Mouse (Mus musculus): ENCODE results near the gene Carnmt1. TPM values are rescaled to one million over a fixed set of nuclear protein-coding genes. Genes with fewer than 3 reads are reported as not detected.

The Carnmt1 gene
- polyA plus RNA-seq, 2 experiments = 17.2 to 46.5 TPM

- no peak overlapping the region for H3K4me3 ChIP-seq (replicated peaks; ENCODE audit: low read length)
- no peaks in the 10 kb centered on the region for H3K9me3 ChIP-seq (ENCODE audit: control insufficient read depth, low read length)
- ATAC-seq (ENCODE audit: low FRiP score, low read depth) (no peak), DNase-seq (ENCODE audit: low spot score) (no peak)
- no peak overlapping the region for H3K9ac ChIP-seq (ENCODE audit: low read depth, low read length, severe bottlenecking)
- no peak for TF ChIP-seq POLR2A (IDR thresholded peaks at IDR 0.05; ENCODE audit: borderline replicate concordance, extremely low read depth, insufficient read depth, insufficient read length)
- WGBS = 44% methylated on average over 9 of the region's 9 CpGs
- no peaks in the 10 kb centered on the region for H3K27me3 ChIP-seq (ENCODE audit: control insufficient read depth, insufficient read depth, low read length)
- no peaks in the 10 kb centered on the region for H3K4me1 ChIP-seq (ENCODE audit: control insufficient read depth, insufficient read depth, low read length)
- no peak overlapping the region for H3K27ac ChIP-seq (replicated peaks; ENCODE audit: low read depth, low read length)
- H3K4me2 ChIP-seq (replicated peaks; ENCODE audit: low read depth, low read length, severe bottlenecking) = no peak overlapping the region
- 0 out of 2 replicates have a peak, but pooled peaks cover 4% of the 10 kb centered on the region for H3K36me3 ChIP-seq (ENCODE audit: control insufficient read depth, insufficient read depth, low read length)
Measured at GRCm38 (mm10) chr19:18647775-18648557, 22.6 kb upstream of the Carnmt1 start.

- H3K9me3 ChIP-seq (ENCODE audit: control insufficient read depth, low read length) = no peaks in the 10 kb centered on the region
- DNase-seq (ENCODE audit: low spot score) (no peak), ATAC-seq (ENCODE audit: low FRiP score, low read depth) (no peak)
- no peak for TF ChIP-seq POLR2A (IDR thresholded peaks at IDR 0.05; ENCODE audit: borderline replicate concordance, extremely low read depth, insufficient read depth, insufficient read length)
- H3K4me3 ChIP-seq (replicated peaks; ENCODE audit: low read length) = no peak overlapping the region
- H3K9ac ChIP-seq (ENCODE audit: low read depth, low read length, severe bottlenecking) = no peak overlapping the region
- no peaks in the 10 kb centered on the region for H3K4me1 ChIP-seq (ENCODE audit: control insufficient read depth, insufficient read depth, low read length)
- no peaks in the 10 kb centered on the region for H3K27me3 ChIP-seq (ENCODE audit: control insufficient read depth, insufficient read depth, low read length)
- no peak overlapping the region for H3K27ac ChIP-seq (replicated peaks; ENCODE audit: low read depth, low read length)
- 0 out of 2 replicates have a peak, but pooled peaks cover 4% of the 10 kb centered on the region for H3K36me3 ChIP-seq (ENCODE audit: control insufficient read depth, insufficient read depth, low read length)
- no peak overlapping the region for H3K4me2 ChIP-seq (replicated peaks; ENCODE audit: low read depth, low read length, severe bottlenecking)
- WGBS = 48% methylated on average over 6 of the region's 6 CpGs
Measured at GRCm38 (mm10) chr19:18648558-18648945, 22.0 kb upstream of the Carnmt1 start.

GRCm38 (mm10) chr19:18649955-18650354, 20.6 kb upstream of the Carnmt1 start:
- ATAC-seq (ENCODE audit: low FRiP score, low read depth) (no peak), DNase-seq (ENCODE audit: low spot score) (no peak)
- WGBS = 82% methylated on average over 4 of the region's 4 CpGs
- Histone ChIP-seq H3K4me3 (replicated peaks; ENCODE audit: low read length) (no peak overlapping the region), H3K9me3 (ENCODE audit: control insufficient read depth, low read length) (no peaks in the 10 kb centered on the region), H3K27me3 (ENCODE audit: control insufficient read depth, insufficient read depth, low read length) (no peaks in the 10 kb centered on the region), H3K4me1 (ENCODE audit: control insufficient read depth, insufficient read depth, low read length) (no peaks in the 10 kb centered on the region), H3K36me3 (ENCODE audit: control insufficient read depth, insufficient read depth, low read length) (0 out of 2 replicates have a peak, but pooled peaks cover 4% of the 10 kb centered on the region), H3K9ac (ENCODE audit: low read depth, low read length, severe bottlenecking) (no peak overlapping the region), H3K4me2 (replicated peaks; ENCODE audit: low read depth, low read length, severe bottlenecking) (no peak overlapping the region), H3K27ac (replicated peaks; ENCODE audit: low read depth, low read length) (no peak overlapping the region)
- no peak for TF ChIP-seq POLR2A (IDR thresholded peaks at IDR 0.05; ENCODE audit: borderline replicate concordance, extremely low read depth, insufficient read depth, insufficient read length)

- 80% methylated on average over 6 of the region's 6 CpGs for WGBS
- Histone ChIP-seq H3K36me3 (ENCODE audit: control insufficient read depth, insufficient read depth, low read length) (0 out of 2 replicates have a peak, but pooled peaks cover 4% of the 10 kb centered on the region), H3K9me3 (ENCODE audit: control insufficient read depth, low read length) (no peaks in the 10 kb centered on the region), H3K4me2 (replicated peaks; ENCODE audit: low read depth, low read length, severe bottlenecking) (no peak overlapping the region), H3K27ac (replicated peaks; ENCODE audit: low read depth, low read length) (no peak overlapping the region), H3K9ac (ENCODE audit: low read depth, low read length, severe bottlenecking) (no peak overlapping the region), H3K4me3 (replicated peaks; ENCODE audit: low read length) (no peak overlapping the region), H3K4me1 (ENCODE audit: control insufficient read depth, insufficient read depth, low read length) (no peaks in the 10 kb centered on the region), H3K27me3 (ENCODE audit: control insufficient read depth, insufficient read depth, low read length) (no peaks in the 10 kb centered on the region)
- no peak for TF ChIP-seq POLR2A (IDR thresholded peaks at IDR 0.05; ENCODE audit: borderline replicate concordance, extremely low read depth, insufficient read depth, insufficient read length)
- DNase-seq (ENCODE audit: low spot score) = no peak
- no peak for ATAC-seq (ENCODE audit: low FRiP score, low read depth)
Measured at GRCm38 (mm10) chr19:18650473-18650872, 20.1 kb upstream of the Carnmt1 start.

DNA sequence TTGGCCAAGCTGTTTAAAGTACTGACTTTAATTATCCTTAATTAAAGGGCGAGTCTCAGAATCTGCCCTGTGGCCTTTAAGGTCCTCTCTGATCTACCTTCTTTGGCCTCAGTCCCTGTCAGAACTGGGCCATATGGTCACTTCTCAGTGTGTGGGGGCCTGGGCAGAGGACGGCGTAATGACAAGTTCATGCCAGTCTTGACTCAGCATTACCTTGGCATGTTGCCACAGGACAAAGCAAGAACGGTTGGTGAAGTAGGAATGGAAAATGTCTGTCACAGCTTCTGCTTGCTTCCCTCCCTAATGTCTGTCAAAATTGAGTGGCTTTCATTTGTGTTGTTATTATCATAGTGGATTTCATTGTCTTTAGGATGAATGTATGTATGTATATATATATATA, 18.0 kb upstream of the Carnmt1 start:
- Histone ChIP-seq H3K36me3 (ENCODE audit: control insufficient read depth, insufficient read depth, low read length) (no peaks in the 10 kb centered on the region), H3K27ac (replicated peaks; ENCODE audit: low read depth, low read length) (no peak overlapping the region), H3K9ac (ENCODE audit: low read depth, low read length, severe bottlenecking) (no peak overlapping the region), H3K27me3 (ENCODE audit: control insufficient read depth, insufficient read depth, low read length) (no peaks in the 10 kb centered on the region), H3K4me3 (replicated peaks; ENCODE audit: low read length) (no peak overlapping the region), H3K4me2 (replicated peaks; ENCODE audit: low read depth, low read length, severe bottlenecking) (no peak overlapping the region), H3K9me3 (ENCODE audit: control insufficient read depth, low read length) (no peaks in the 10 kb centered on the region), H3K4me1 (ENCODE audit: control insufficient read depth, insufficient read depth, low read length) (no peaks in the 10 kb centered on the region)
- 32% methylated on average over 4 of the region's 4 CpGs for WGBS
- ATAC-seq (ENCODE audit: low FRiP score, low read depth) = no peak
- DNase-seq (ENCODE audit: low spot score) = no peak
- no peak for TF ChIP-seq POLR2A (IDR thresholded peaks at IDR 0.05; ENCODE audit: borderline replicate concordance, extremely low read depth, insufficient read depth, insufficient read length)

Data from limb, embryonic 14.5 days (tissue).